Mouse (Mus musculus) embryonic facial prominence, embryonic 14.5 days (tissue): ENCODE measurements around the gene Hsp90ab1. TPM values are rescaled to one million over a fixed set of nuclear protein-coding genes. Genes with fewer than 3 reads are reported as not detected.
A peak's percentile ranks its signal among the peaks of the same experiment; 100 is the strongest.

ENCODE experiments used
- ATAC-seq: fragments of 200-750 bp; cut with Nextera tagmentation; 2 replicates; pipeline ENCODE4 v1.8.0; 2017; ENCODE audit warnings: low read depth, moderate number of reproducible peaks, moderate TSS enrichment
- DNase-seq: peaks from one replicate; pipeline ENCODE4 v3.0.0-alpha.2; 2015; ENCODE audit warnings: low spot score
- H3K27ac ChIP-seq: fragments of 300-500 bp; sonication (generic); replicated peaks from 2 replicates; pipeline ENCODE4 v1.5.1; 2014; ENCODE audit warnings: low read depth, mild to moderate bottlenecking, low read length, moderate library complexity
- H3K27me3 ChIP-seq: fragments of 300-500 bp; sonication (generic); replicated peaks from 2 replicates; pipeline ENCODE4 v1.6.1; 2014; ENCODE audit warnings: low read length; ENCODE audit not compliant: control insufficient read depth, insufficient read depth
- H3K36me3 ChIP-seq: fragments of 300-500 bp; sonication (generic); 2 replicates; pipeline ENCODE4 v1.6.1; 2014; ENCODE audit warnings: low read length, mixed read lengths; ENCODE audit not compliant: control insufficient read depth, insufficient read depth
- H3K4me1 ChIP-seq: fragments of 300-500 bp; sonication (generic); 2 replicates; pipeline ENCODE4 v1.6.1; 2014; ENCODE audit warnings: antibody characterized with exemption, low read length; ENCODE audit not compliant: control insufficient read depth, insufficient read depth
- H3K4me2 ChIP-seq: fragments of 300-500 bp; sonication (generic); 2 replicates; pipeline ENCODE4 v1.6.1; 2014; ENCODE audit warnings: low read depth, mild to moderate bottlenecking, low read length, moderate library complexity, mixed read lengths
- H3K4me3 ChIP-seq: fragments of 300-500 bp; sonication (generic); 2 replicates; pipeline ENCODE4 v1.5.1; 2014; ENCODE audit warnings: low read depth, mild to moderate bottlenecking, low read length
- H3K9ac ChIP-seq: fragments of 300-500 bp; sonication (generic); 2 replicates; pipeline ENCODE4 v1.6.1; 2014; ENCODE audit warnings: low read depth, mild to moderate bottlenecking, low read length, moderate library complexity, mixed read lengths
- H3K9me3 ChIP-seq: fragments of 300-500 bp; sonication (generic); 2 replicates; pipeline ENCODE4 v1.6.1; 2016; ENCODE audit warnings: low read length; ENCODE audit not compliant: control insufficient read depth
- WGBS: fragments of 180-500 bp; shearing (Covaris S2); extraction: QIAGEN DNeasy Blood & Tissue Kit; methylation state at CpG from one replicate; pipeline ENCODE4 v1.1.7; 2014; 5-methylcytosine and 5-hydroxymethylcytosine counted together
- polyA plus RNA-seq: library from polyadenylated mRNA; unstranded; fragments of >200 nt; fragmentation: Nextera tagmentation; extraction: Ambion mirVana; gene quantifications from 2 replicates; pipeline ENCODE4 v1.2.1, GENCODE M21; 2014

Gene Hsp90ab1
- polyA plus RNA-seq, 1 experiment from 2014 or later, result 1,431 TPM

- no peak overlapping the region for H3K9ac ChIP-seq
- H3K9me3 ChIP-seq, result no peaks in the 10 kb centered on the region
- no peak overlapping the region for H3K4me3 ChIP-seq
- no peaks in the 10 kb centered on the region for H3K36me3 ChIP-seq
- 51% methylated on average over 16 of the region's 16 CpGs for WGBS
- ATAC-seq (no peak), DNase-seq (no peak)
- peaks cover 12% of the 10 kb centered on the region for H3K27me3 ChIP-seq
- H3K4me1 ChIP-seq, result peaks cover 9% of the 10 kb centered on the region; the same call in 1 of the 2 replicates
- no peak overlapping the region for H3K4me2 ChIP-seq
- H3K27ac ChIP-seq, result no peak overlapping the region
Measured at GRCm38 (mm10) chr17:45557998-45558862, 14.8 kb downstream of the Hsp90ab1 start.

DNA sequence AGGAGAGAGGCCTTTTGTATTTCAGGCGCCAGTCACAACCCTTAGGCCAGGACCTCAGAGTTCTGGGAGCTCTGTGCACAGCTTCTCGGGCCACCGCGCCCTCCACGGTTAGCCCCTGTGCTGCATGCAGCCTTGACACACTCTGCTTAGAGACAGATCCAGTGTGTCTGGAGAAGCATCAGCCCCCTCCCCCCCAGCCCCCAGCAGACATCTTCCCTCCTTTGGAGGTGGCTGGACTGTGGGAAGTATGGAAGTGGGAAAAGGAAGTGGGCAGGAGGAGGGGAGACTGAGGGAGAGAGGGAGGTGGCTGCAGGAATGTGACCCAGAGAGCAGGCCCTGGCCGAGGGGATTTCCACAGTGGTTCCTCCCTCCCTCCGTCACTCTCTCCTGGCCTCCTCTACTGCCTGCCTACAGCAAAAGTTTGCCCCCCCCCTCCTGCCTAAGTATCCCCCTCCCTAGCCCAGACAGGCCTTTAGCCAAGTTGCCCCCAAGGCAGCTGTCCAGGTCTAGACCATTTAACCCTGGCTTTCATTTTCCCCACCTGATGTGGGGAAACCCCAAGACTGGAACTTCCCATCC is 15.7 kb downstream of the Hsp90ab1 start:
- Histone ChIP-seq H3K9ac (peak overlapping the region; percentile 14; the same call in 1 of the 2 replicates), H3K36me3 (no peaks in the 10 kb centered on the region), H3K9me3 (no peaks in the 10 kb centered on the region), H3K4me2 (0 out of 2 replicates have a peak overlapping the region, but pooled peaks have one; percentile 23), H3K4me3 (no peak overlapping the region), H3K27me3 (peaks cover 12% of the 10 kb centered on the region), H3K4me1 (peaks cover 9% of the 10 kb centered on the region; the same call in 1 of the 2 replicates), H3K27ac (no peak overlapping the region)
- DNase-seq (no peak), ATAC-seq (no peak)
- 61% methylated on average over 7 of the region's 7 CpGs for WGBS

- H3K9ac ChIP-seq, result peak overlapping the region; percentile 68
- peak overlapping the region; percentile 48 for H3K4me3 ChIP-seq
- no peak overlapping the region for H3K27ac ChIP-seq
- DNase-seq (no peak), ATAC-seq (no peak)
- H3K27me3 ChIP-seq, result peaks cover 12% of the 10 kb centered on the region
- H3K4me1 ChIP-seq, result peaks cover 9% of the 10 kb centered on the region; the same call in 1 of the 2 replicates
- WGBS, result 66% methylated on average over 3 of the region's 3 CpGs
- H3K36me3 ChIP-seq, result no peaks in the 10 kb centered on the region
- H3K4me2 ChIP-seq, result peak overlapping the region; percentile 72
- H3K9me3 ChIP-seq, result no peaks in the 10 kb centered on the region
Measured at GRCm38 (mm10) chr17:45556514-45557245, 16.4 kb downstream of the Hsp90ab1 start.

DNA sequence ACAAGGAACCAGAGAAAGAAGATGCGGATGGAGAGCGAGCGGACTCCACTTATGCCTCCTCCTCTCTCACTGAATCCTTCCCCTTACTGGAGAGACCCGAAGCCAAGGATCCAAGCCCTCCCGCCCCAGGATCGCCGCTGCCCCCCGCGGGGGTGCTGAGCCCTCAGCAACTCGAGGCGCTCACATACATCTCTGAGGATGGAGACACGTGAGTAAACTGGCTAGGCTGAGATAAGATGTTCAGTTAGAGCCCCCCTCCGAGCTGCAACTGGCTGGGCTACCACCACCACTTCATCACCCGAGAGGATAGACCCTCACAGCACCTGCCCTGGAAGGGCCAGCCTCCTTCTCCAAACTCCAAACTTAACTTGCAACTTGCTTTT is 17.0 kb downstream of the Hsp90ab1 start:
- Histone ChIP-seq H3K4me2 (peak overlapping the region; percentile 72), H3K9me3 (no peaks in the 10 kb centered on the region), H3K9ac (peak overlapping the region; percentile 68), H3K4me1 (peaks cover 9% of the 10 kb centered on the region; the same call in 1 of the 2 replicates), H3K36me3 (no peaks in the 10 kb centered on the region), H3K4me3 (peak overlapping the region; percentile 48), H3K27me3 (peaks cover 12% of the 10 kb centered on the region), H3K27ac (no peak overlapping the region)
- WGBS, result 3% methylated on average over 11 of the region's 14 CpGs
- DNase-seq, result no peak
- no peak for ATAC-seq

DNA sequence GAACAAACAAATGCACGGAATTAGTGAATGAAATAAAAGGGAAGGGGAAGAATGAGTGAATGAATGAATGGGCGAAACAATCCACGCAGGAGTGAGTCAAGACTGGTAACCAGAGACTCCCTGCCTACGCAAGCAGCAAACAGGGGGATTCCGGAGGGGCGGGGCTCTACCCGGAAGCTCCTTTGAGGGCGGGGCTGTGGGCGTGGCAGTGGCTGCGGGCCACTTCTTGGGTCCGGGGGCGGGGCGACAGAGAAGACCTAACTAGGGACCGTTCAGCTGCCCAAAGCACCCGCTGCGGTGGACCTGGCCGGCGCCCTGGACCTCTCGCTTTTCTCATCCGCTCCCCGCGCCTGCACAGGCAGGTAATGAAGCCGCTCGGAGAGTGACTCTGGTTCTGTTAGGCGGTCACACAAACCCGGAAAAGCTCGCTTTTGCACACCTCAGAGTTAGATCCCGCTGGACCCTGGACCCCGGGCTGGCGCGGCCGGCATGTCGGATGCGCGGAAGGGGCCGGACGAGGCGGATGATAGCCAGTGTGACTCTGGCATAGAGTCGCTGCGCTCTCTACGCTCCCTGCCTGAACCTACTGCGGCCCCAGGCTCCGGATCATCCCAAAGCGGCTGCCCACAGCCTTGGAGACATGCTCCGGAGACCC is 17.5 kb downstream of the Hsp90ab1 start, which contains the start of gene Nfkbie:
Gene Nfkbie, plus strand, starts transcription at position 252 of the 655 bp plus-strand sequence.
- ATAC-seq (peak; percentile 76), DNase-seq (peak; percentile 96)
- peak within 1 kb of the TSS; percentile 72 for H3K4me2 ChIP-seq
- 1% methylated on average over 40 of the region's 45 CpGs for WGBS
- H3K27me3 ChIP-seq, result peaks cover 12% of the 10 kb centered on the region
- no peak within 1 kb of the TSS for H3K27ac ChIP-seq
- peaks cover 9% of the 10 kb centered on the region; the same call in 1 of the 2 replicates for H3K4me1 ChIP-seq
- peak within 1 kb of the TSS; percentile 48 for H3K4me3 ChIP-seq
- H3K36me3 ChIP-seq, result no peaks in the 10 kb centered on the region
- peak within 1 kb of the TSS; percentile 68 for H3K9ac ChIP-seq
- no peaks in the 10 kb centered on the region for H3K9me3 ChIP-seq

DNA sequence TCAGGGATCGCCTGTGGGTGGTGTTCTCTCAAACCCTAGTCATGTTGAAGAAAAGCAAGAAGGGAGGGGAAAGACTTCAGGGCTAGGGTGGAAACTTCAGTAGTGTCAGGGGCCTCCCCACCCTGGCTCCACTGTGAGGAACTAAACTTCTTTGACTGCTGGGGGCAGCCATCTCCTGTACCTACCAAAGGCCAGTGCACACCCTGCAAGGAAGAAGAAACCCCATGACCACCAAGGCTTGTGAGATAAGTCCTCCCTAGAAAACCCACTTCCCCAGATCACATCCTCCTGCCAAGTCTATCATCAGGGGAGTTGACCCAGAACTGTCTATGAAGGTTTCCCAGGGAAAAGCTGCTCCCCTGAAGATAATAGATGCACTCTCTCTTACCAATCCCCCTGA is 18.7 kb downstream of the Hsp90ab1 start:
- ATAC-seq (no peak), DNase-seq (no peak)
- H3K4me3 ChIP-seq, result no peak overlapping the region
- 50% methylated on average over 1 of the region's 1 CpGs for WGBS
- no peak overlapping the region for H3K9ac ChIP-seq
- no peak overlapping the region for H3K27ac ChIP-seq
- peaks cover 9% of the 10 kb centered on the region; the same call in 1 of the 2 replicates for H3K4me1 ChIP-seq
- H3K4me2 ChIP-seq, result no peak overlapping the region
- peaks cover 12% of the 10 kb centered on the region for H3K27me3 ChIP-seq
- H3K9me3 ChIP-seq, result no peaks in the 10 kb centered on the region
- no peaks in the 10 kb centered on the region for H3K36me3 ChIP-seq

DNA sequence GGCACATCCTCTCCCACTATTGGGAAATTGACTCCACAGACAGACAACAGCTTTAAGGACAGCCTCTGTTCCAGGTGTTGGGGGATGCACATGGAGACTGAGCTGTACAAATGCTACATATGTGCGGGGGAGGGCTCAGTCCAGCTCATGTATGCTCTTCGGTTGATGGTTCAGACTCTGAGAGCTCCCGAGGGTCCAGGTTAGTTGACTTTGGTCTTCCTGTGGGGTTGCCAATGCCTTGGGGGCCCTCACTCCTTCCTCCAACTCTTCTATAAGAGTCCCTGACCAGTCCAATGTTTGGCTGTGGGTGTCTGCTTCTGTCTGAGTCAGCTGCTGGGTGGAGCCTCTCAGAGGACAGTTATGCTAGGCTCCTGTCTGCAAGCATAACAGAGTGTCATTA is 20.0 kb downstream of the Hsp90ab1 start:
- Histone ChIP-seq H3K4me3 (no peak overlapping the region), H3K4me2 (no peak overlapping the region), H3K9me3 (no peaks in the 10 kb centered on the region), H3K27ac (no peak overlapping the region), H3K36me3 (no peaks in the 10 kb centered on the region), H3K9ac (no peak overlapping the region), H3K4me1 (peaks cover 9% of the 10 kb centered on the region; the same call in 1 of the 2 replicates), H3K27me3 (peaks cover 17% of the 10 kb centered on the region)
- ATAC-seq (no peak), DNase-seq (no peak)
- 84% methylated on average over 2 of the region's 3 CpGs for WGBS
